Mouse (Mus musculus): ENCODE results near the gene Eif4ebp2.

DNA sequence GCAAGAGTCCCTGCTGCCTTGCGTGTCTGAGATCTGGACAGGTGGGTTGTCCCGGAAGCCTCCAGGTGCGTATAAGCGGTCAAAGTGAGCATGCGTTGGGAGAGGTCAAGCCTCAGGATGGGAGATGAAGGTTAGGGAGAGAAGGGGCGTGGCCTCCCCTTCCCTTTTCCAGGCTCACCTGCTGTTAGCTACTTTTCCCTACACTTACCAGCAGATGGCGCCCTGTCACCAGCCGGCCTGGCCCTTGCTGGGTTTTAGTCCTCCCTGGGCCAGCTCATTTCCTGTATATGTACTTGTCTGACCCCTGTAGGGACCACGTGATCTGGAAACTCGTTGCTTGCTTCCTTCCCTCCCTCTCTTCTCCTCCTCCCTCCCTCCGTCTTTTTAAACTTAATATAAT is 39.6 kb upstream of the Eif4ebp2 start:
- TF ChIP-seq POLR2A (IDR thresholded peaks at IDR 0.05; ENCODE audit: borderline replicate concordance, extremely low read depth, insufficient read depth, insufficient read length, poor library complexity, severe bottlenecking) (no peak), CTCF (IDR thresholded peaks at IDR 0.05; ENCODE audit: borderline replicate concordance, extremely low read depth, insufficient read depth, insufficient read length) (peak; percentile 88)
